In genomic region chr16:20642161-20642560, GRCm38 (mm10) we compare ENCODE assay signal across 9 mouse cellular contexts. TPM values are rescaled to one million over a fixed set of nuclear protein-coding genes. Genes with fewer than 3 reads are reported as not detected.
DNase-seq lines count a peak whose midpoint lies in the region; ATAC-seq lines count a peak whose summit lies in the region.
"Had no signal": no experiment of that assay in that cellular context is flagged by ENCODE, and none has a peak within 500 bp of the region (broad histone marks: within the 10 kb centered on the region; RNA-seq: fewer than 3 reads in every experiment).

No protein-coding gene starts in this region.

- peak; percentile 61 to 62 for DNase-seq in B cell, adult 2 months
- peak; percentile 75 to 91 for DNase-seq in adrenal gland, adult (ENCODE audit: inconsistent age in 2 of 2, low spot score in 1 of 2)
- peak; percentile 83 for DNase-seq in embryo, embryonic 10 days (ENCODE audit: low spot score)
- DNase-seq in gastrocnemius, postnatal 4 days (ENCODE audit: low spot score in 2 of 2) = peak; percentile 41 to 76
- peak; percentile 86 for DNase-seq in kidney, postnatal 10 days
- DNase-seq in lung, adult 18-20 months = peak; percentile 53 to 70
- peak; percentile 72 for DNase-seq in thymus, postnatal 14 days

- WGBS in neural tube, embryonic 14.5 days = 2% methylated on average over 8 of the region's 8 CpGs

- no peaks in the 10 kb centered on the region for H3K4me1 ChIP-seq in neural tube, embryonic 14.5 days (ENCODE audit: control insufficient read depth, insufficient read depth, low read length)

- no peak overlapping the region for H3K27ac ChIP-seq in neural tube, embryonic 14.5 days (ENCODE audit: low read depth, low read length)
- H3K27ac ChIP-seq: embryonic facial prominence, embryonic 13.5 days had no signal

- ATAC-seq in neural tube, embryonic 14.5 days (ENCODE audit: low read depth) = 0 out of 2 replicates have a peak, but pooled peaks have one; percentile 28

- no peak overlapping the region for H3K4me3 ChIP-seq in neural tube, embryonic 14.5 days (ENCODE audit: low read depth, low read length)
- H3K4me3 ChIP-seq: embryonic facial prominence, embryonic 13.5 days had no signal

- H3K9ac ChIP-seq in neural tube, embryonic 14.5 days (replicated peaks; ENCODE audit: low read depth, low read length) = no peak overlapping the region
- H3K9ac ChIP-seq: embryonic facial prominence, embryonic 13.5 days had no signal

- no peaks in the 10 kb centered on the region for H3K27me3 ChIP-seq in neural tube, embryonic 14.5 days (ENCODE audit: control insufficient read depth, insufficient read depth, low read length)
- H3K27me3 ChIP-seq: embryonic facial prominence, embryonic 13.5 days had no signal

- peaks cover 3% of the 10 kb centered on the region; the same call in 1 of the 2 replicates for H3K36me3 ChIP-seq in neural tube, embryonic 14.5 days (ENCODE audit: control insufficient read depth, insufficient read depth, low read length)
- H3K36me3 ChIP-seq: embryonic facial prominence, embryonic 13.5 days had no signal

- H3K9me3 ChIP-seq in neural tube, embryonic 14.5 days (ENCODE audit: control insufficient read depth, low read length) = no peaks in the 10 kb centered on the region
- H3K9me3 ChIP-seq: embryonic facial prominence, embryonic 13.5 days had no signal

- H3K4me2 ChIP-seq in neural tube, embryonic 14.5 days (ENCODE audit: low read depth, low read length) = no peak overlapping the region
- H3K4me2 ChIP-seq: embryonic facial prominence, embryonic 13.5 days had no signal

RNA-seq across cellular contexts. Expression of gene Psmd2, which starts 9.3 kb away (rescaled TPM):
- total RNA-seq in gastrocnemius, postnatal 4 days (2021) = 100 to 1,000 TPM; 179 to 195 TPM
- 314 and 366 TPM in 2 replicates for polyA plus RNA-seq in neural tube, embryonic 14.5 days (2014; fragmentation: Nextera tagmentation; extraction: Ambion mirVana)

RNA-seq across cellular contexts. Expression of gene Ece2, which starts 12.5 kb away (rescaled TPM):
- 1 to 10 TPM in 1 of 2 experiments, under 1 TPM in 1; 0.74 to 2.4 TPM for total RNA-seq in gastrocnemius, postnatal 4 days (2021)
- polyA plus RNA-seq in neural tube, embryonic 14.5 days (2014; fragmentation: Nextera tagmentation; extraction: Ambion mirVana) = 14.2 and 16.4 TPM in 2 replicates

RNA-seq across cellular contexts. Expression of gene Camk2n2, which starts 21.1 kb away (rescaled TPM):
- total RNA-seq in gastrocnemius, postnatal 4 days (2021) = 1 to 10 TPM; 2.1 to 2.3 TPM
- polyA plus RNA-seq in neural tube, embryonic 14.5 days (2014; fragmentation: Nextera tagmentation; extraction: Ambion mirVana) = 48.8 and 69.4 TPM in 2 replicates

RNA-seq across cellular contexts. Expression of gene Eif4g1, which starts 26.0 kb away (rescaled TPM):
- total RNA-seq in gastrocnemius, postnatal 4 days (2021) = 100 to 1,000 TPM; 329 to 339 TPM
- polyA plus RNA-seq in neural tube, embryonic 14.5 days (2014; fragmentation: Nextera tagmentation; extraction: Ambion mirVana) = 112 and 134 TPM in 2 replicates

RNA-seq across cellular contexts. Expression of gene Alg3, which starts 30.6 kb away (rescaled TPM):
- 10 to 100 TPM in 1 of 2 experiments, 1 to 10 TPM in 1; 8.7 to 11.0 TPM for total RNA-seq in gastrocnemius, postnatal 4 days (2021)
- 43.7 and 44.6 TPM in 2 replicates for polyA plus RNA-seq in neural tube, embryonic 14.5 days (2014; fragmentation: Nextera tagmentation; extraction: Ambion mirVana)
